Mouse (Mus musculus): Measurements from ENCODE around the gene Colgalt2.
A peak's percentile ranks its signal among the peaks of the same experiment; 100 is the strongest.
"Not testable (repeated sequence)": the region's sequence is repeated elsewhere in the genome, so short reads cannot be mapped to it uniquely, and the experiment has no call there.

Colgalt2 gene

GRCm38 (mm10) chr1:152417602-152418001 is 18.0 kb downstream of the Colgalt2 start:
- no peak for DNase-seq (ENCODE audit: low spot score)

GRCm38 (mm10) chr1:152422295-152422694 is 22.7 kb downstream of the Colgalt2 start:
- peak; percentile 53 for DNase-seq (ENCODE audit: low spot score)

- peak; percentile 52 for DNase-seq (ENCODE audit: low spot score)
These were observed 23.4 kb downstream of the Colgalt2 start for GRCm38 (mm10) chr1:152423052-152423451.

DNA sequence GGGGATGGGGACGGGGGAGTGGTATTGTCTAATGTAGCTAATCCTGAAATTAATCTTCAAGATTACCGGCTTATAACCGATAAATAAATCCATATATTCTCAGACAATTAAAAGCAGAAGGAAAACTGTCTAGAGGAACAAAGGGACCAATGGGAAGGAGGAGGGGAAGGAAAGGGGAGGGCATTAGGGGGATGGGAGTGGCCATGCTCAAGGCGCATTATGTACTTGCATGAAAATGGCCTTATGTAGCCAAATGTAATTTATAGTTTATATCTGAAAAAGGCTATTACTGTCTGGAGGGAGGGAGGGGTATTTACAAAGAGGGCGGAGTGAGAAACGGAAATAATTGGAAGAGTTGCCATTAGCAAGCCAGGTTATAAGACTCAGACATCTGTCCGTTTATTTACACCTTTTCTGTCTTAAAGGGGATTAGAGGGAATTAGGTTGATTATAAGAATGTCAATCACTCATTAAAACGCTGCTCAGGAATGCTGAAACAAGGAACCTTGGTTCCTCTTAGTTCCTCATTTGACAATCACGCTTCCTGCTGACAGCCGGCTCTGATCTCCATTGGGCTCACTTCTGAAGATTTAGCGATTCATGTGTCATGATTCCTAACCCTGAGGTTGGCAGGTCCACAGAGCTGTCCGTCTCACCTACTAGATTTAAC is 28.4 kb downstream of the Colgalt2 start:
- DNase-seq (ENCODE audit: low spot score) = peak; percentile 67

- DNase-seq (ENCODE audit: low spot score) = no peak
These were observed 30.2 kb downstream of the Colgalt2 start for GRCm38 (mm10) chr1:152429805-152430204.

DNA sequence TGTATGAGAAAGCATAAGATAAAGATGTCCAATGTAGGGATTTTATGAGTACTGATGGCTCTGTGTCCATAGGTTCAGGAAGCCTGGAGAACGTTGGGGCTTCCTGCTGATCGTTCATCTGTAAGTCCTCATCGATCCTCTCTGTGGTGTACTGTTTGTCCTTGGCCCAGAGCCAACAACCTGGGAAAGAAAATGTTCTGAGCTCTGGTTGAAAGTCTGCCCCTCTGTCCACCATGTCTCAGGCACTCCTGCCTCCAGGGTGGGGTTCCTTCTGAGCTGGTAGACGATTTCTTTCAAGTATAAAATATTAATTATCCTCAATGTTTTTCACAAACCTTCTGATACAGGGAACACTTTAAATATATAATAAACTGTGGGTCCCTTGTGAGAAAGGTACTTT is 34.5 kb downstream of the Colgalt2 start:
- no peak for DNase-seq (ENCODE audit: low spot score)

- not testable (repeated sequence) for DNase-seq (ENCODE audit: low spot score)
These were observed 37.9 kb downstream of the Colgalt2 start for GRCm38 (mm10) chr1:152437518-152437917.

- DNase-seq (ENCODE audit: low spot score) = no peak
These were observed 39.8 kb downstream of the Colgalt2 start for GRCm38 (mm10) chr1:152439408-152439807.

- DNase-seq (ENCODE audit: low spot score) = no peak
These were observed 40.2 kb downstream of the Colgalt2 start for GRCm38 (mm10) chr1:152439874-152440273.

DNA sequence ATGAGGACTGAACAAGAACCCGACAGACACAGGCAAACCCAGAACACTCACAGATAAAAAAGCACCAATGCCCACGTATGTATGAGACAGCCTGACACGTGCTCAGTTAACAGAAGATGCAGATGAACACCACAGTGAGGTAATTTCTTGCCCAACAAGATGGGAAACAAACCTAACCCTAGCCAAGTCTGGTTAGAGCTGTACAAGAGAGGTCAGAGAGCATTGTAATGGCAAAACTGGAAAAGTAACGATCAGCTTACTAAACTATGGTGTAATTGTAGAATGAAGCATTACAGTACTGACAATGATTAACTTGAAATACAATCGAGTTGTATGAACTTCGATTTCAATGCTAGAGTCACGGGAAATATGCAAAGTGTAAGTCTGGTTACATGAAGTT is 45.0 kb downstream of the Colgalt2 start:
- no peak for DNase-seq (ENCODE audit: low spot score)

DNA sequence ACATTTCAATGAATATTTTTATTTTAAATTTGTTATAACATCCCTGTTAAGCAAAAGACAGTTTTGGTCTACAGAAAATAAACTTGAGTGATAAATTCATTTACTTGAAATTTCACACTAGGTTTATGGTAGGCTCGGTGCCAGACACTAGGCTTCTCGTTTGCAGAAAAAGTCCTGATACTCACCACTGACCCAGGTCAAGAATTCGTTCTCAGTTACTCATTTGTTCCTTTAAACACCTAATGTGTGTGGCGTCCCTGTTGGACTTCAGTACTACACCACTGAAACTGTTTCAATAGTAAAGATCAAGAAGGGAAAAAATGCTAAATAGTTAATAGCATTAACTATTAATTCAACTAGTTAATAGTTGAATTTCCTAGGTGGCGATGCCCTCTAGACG is 46.3 kb downstream of the Colgalt2 start:
- DNase-seq (ENCODE audit: low spot score) = no peak

- no peak for DNase-seq (ENCODE audit: low spot score)
These were observed 54.9 kb downstream of the Colgalt2 start for GRCm38 (mm10) chr1:152454536-152454935.

- DNase-seq (ENCODE audit: low spot score) = no peak
These were observed 55.9 kb downstream of the Colgalt2 start for GRCm38 (mm10) chr1:152455275-152456243.

DNA sequence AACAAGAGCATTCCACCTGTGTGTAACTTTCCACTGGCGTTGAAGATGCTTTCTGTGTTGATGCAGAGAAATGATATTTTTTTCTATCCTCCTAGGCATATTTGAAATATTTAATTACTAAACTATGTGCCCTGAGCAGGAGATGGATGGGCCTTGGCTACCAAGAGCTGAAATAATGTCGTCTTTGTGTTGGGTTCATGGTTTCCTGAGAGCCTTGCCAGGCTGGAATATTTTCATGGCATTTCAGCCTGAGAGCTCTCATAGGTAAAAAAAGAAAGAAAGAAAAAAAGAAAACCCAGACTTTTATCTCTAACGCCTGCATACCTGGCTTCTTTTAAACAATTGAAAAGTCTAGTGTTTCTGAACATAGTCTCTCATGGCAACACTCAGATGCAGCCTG is 56.6 kb downstream of the Colgalt2 start:
- no peak for DNase-seq (ENCODE audit: low spot score)

- no peak for DNase-seq (ENCODE audit: low spot score)
These were observed 58.0 kb downstream of the Colgalt2 start for GRCm38 (mm10) chr1:152457596-152457995.

DNA sequence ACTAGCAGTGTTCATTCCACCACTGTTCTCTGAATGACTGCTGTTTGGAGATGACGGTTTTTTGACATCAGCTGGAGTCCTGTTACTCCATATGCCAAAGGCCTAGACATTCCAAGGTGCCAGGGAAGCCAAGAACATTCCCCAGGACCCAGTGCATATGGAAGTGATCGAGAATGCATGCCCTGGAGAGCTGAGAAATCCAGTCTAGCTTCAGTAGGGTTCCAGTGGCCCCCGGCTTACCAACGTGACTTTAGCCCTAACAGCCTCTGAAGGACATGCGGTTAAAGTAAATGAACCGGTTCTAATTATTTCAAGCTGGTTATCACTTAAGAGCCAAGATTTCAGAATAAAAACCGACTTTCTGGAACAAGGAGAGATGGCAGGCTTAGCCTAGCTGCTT is 59.4 kb downstream of the Colgalt2 start:
- no peak for DNase-seq (ENCODE audit: low spot score)

DNA sequence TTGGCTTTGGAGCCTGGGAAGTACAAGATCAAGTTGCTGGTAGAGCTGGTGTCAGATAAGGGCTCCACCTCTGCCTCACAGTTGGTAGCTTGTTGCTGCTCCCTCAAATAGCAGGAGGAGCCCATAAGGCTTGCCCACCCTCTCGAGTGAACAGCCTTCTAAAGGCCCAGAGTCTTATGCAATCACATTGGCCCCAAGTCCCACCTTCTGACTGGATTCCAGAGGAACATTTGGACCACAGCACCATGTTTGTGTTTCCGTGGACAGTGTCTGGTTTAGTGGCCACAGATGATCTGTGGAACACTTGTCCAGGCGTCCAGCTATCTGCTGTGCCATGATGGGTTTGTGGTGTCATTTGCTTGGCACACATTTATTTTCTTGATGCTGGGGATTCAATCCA is 61.3 kb downstream of the Colgalt2 start:
- DNase-seq (ENCODE audit: low spot score) = no peak

GRCm38 (mm10) chr1:152461814-152462213 is 62.2 kb downstream of the Colgalt2 start:
- no peak for DNase-seq (ENCODE audit: low spot score)

DNA sequence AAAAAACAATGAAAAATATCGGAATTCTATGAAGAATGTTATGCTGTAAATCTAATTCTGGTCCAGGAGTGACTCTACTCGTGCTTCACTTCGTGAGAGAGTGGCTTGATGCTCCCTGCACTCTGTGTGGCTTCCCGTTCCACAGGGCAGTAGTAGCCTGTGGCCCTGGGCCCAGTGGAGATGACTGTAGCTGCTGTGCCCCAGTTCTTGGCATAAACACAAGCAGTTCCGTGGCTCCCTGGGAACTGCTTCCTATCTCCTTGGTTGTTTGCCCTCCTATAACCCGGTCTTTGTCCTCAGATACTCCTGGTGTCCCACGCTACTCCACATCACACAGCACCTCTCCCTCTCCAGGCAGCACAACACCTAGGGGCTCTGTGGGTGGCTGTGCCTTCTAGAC is 62.7 kb downstream of the Colgalt2 start:
- no peak for DNase-seq (ENCODE audit: low spot score)

- DNase-seq (ENCODE audit: low spot score) = peak; percentile 20
These were observed 66.7 kb downstream of the Colgalt2 start for GRCm38 (mm10) chr1:152466280-152466679.

- DNase-seq (ENCODE audit: low spot score) = no peak
These were observed 68.8 kb downstream of the Colgalt2 start for GRCm38 (mm10) chr1:152468443-152468842.

DNA sequence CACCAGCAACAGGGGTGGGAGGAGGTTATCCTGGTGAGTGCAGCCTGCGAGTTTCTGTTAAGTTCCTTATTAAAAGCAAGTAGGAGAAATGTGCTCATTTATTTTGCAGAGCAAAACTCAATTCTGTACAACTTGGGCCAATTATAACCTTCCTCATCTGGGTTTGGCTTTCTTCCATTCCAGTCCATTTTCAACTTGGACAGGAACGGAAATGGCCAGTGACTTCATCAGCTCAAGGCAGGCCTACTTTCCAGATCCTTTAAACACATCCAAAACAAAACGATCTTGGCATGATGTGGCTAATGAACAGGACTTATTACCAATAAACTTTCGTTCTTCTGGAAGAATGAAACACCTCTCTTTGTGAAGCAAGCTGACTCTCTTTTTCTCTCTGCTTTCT is 76.5 kb downstream of the Colgalt2 start:
- no peak for DNase-seq (ENCODE audit: low spot score)

- no peak for DNase-seq (ENCODE audit: low spot score)
These were observed 91.2 kb downstream of the Colgalt2 start for GRCm38 (mm10) chr1:152490842-152491241.
